Mouse (Mus musculus): Measurements from ENCODE around the gene Zfp992. TPM values are rescaled to one million over a fixed set of nuclear protein-coding genes. Genes with fewer than 3 reads are reported as not detected.
"Not testable (repeated sequence)": the region's sequence is repeated elsewhere in the genome, so short reads cannot be mapped to it uniquely, and the experiment has no call there.

Gene Zfp992
- total and polyA plus RNA-seq, 3 experiments, result 0.93 to 3.8 (median 1.4) TPM

DNA sequence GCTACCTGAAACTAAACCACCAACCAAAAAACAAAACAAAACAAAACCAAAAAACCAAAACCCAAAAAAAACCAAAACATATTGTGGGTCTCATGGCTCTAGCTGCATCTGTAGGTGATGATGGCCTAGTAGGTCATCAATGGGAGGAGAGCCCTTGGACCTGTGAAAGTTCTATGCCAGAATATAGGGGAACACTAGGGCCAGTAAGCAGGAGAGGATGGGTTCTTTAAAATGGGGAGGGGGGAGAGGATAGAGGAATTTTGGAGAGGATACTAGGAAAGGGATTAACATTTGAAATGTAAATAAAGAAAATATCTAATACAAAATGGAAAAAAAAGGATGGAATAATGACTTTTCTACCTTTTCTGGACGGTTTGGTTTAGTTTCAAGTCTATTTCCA lies 67.7 kb downstream of the Zfp992 start:
- Histone ChIP-seq H3K4me3 (replicated peaks in 1 of 3; ENCODE audit: low read depth in 2 of 3, low read length in 2 of 3, poor library complexity in 1 of 3) (no peak overlapping the region), H3K4me1 (ENCODE audit: control insufficient read depth in 1 of 2, insufficient read depth in 2 of 2) (no peaks in the 10 kb centered on the region), H3K36me3 (replicated peaks in 1 of 2; ENCODE audit: control insufficient read depth in 1 of 2, insufficient read depth in 1 of 2, low read length in 1 of 2) (no peaks in the 10 kb centered on the region), H3K79me2 (replicated peaks; ENCODE audit: control insufficient read depth, extremely low read depth, insufficient read depth, poor library complexity, severe bottlenecking) (no peaks in the 10 kb centered on the region), H3K9ac (ENCODE audit: insufficient read depth, low read depth) (no peak overlapping the region), H3K4me2 (ENCODE audit: insufficient read depth, low read depth, poor library complexity, severe bottlenecking) (no peak overlapping the region), H3K9me3 (replicated peaks; ENCODE audit: low read length) (peaks cover 28% of the 10 kb centered on the region), H3K27me3 (replicated peaks) (no peaks in the 10 kb centered on the region), H3K27ac (ENCODE audit: insufficient read depth, low read depth) (no peak overlapping the region)
- no peak for DNase-seq (ENCODE audit: extremely low read depth)
- in situ Hi-C loops (cut with MboI; ENCODE audit: low pct_ligation_motif_present, low pct_unique_long_range_greater_than_20kb, low sequenced_read_pairs) (no loop called here), dilution Hi-C loops (cut with MboI; ENCODE audit: extremely low pct_ligation_motif_present, extremely low pct_unique_long_range_greater_than_20kb, low sequenced_read_pairs) (no loop called here)
- TF ChIP-seq ETS1 (conservative IDR thresholded peaks at IDR 0.05; ENCODE audit: low read depth, low read length) (no peak), GABPA (IDR thresholded peaks at IDR 0.05; ENCODE audit: insufficient replicate concordance, low read depth, low read length) (no peak), CTCF (conservative IDR thresholded peaks at IDR 0.05 in 1 of 2, IDR thresholded peaks at IDR 0.05 in 1 of 2; ENCODE audit: low read depth in 2 of 2, low read length in 2 of 2) (no peak)

DNA sequence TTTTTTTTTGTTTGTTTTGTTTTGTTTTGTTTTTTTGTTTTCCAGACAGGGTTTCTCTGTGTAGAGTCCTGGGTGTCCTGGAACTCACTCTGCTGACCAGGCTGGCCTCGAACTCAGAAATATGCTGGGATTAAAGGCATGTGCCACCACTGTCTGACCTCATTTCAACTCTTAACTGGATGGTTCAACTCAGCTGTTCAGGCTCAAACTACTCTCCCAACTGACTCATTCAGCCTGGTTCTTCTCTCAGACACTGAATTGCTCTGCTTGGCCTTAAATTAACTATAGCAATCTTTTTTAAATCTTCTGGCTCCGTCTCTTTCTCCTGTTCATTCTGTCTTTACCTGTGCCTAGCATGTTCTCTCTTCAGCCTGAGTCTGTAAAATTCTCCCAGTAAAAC lies 68.3 kb downstream of the Zfp992 start:
- in situ Hi-C loops (cut with MboI; ENCODE audit: low pct_ligation_motif_present, low pct_unique_long_range_greater_than_20kb, low sequenced_read_pairs); H3K4me1 ChIP-seq (ENCODE audit: control insufficient read depth in 1 of 2, insufficient read depth in 2 of 2); H3K27ac ChIP-seq (ENCODE audit: insufficient read depth, low read depth); DNase-seq (ENCODE audit: extremely low read depth); H3K79me2 ChIP-seq (replicated peaks; ENCODE audit: control insufficient read depth, extremely low read depth, insufficient read depth, poor library complexity, severe bottlenecking); H3K4me3 ChIP-seq (replicated peaks in 1 of 3; ENCODE audit: low read depth in 2 of 3, low read length in 2 of 3, poor library complexity in 1 of 3); dilution Hi-C loops (cut with MboI; ENCODE audit: extremely low pct_ligation_motif_present, extremely low pct_unique_long_range_greater_than_20kb, low sequenced_read_pairs); H3K36me3 ChIP-seq (replicated peaks in 1 of 2; ENCODE audit: control insufficient read depth in 1 of 2, insufficient read depth in 1 of 2, low read length in 1 of 2); H3K9ac ChIP-seq (ENCODE audit: insufficient read depth, low read depth); H3K27me3 ChIP-seq (replicated peaks); H3K4me2 ChIP-seq (ENCODE audit: insufficient read depth, low read depth, poor library complexity, severe bottlenecking): not testable (repeated sequence)
- H3K9me3 ChIP-seq (replicated peaks; ENCODE audit: low read length), result peaks cover 28% of the 10 kb centered on the region

Other genes with a start within 250 kb of the Zfp992 start
- gene Zfp981, start 53.0 kb downstream of the Zfp992 start, total RNA-seq (2012; rRNA removed), result not detected in 2 replicates
- not detected in 2 replicates for gene Zfp981, start 53.0 kb downstream of the Zfp992 start, total RNA-seq (2014; rRNA removed)
- gene Zfp981, start 53.0 kb downstream of the Zfp992 start, polyA plus RNA-seq (2012; ENCODE audit: insufficient read length, low read depth), result not detected in 2 replicates
- gene Zfp993, start 161.9 kb downstream of the Zfp992 start, total RNA-seq (2012; rRNA removed), result 4.0 and 4.4 TPM in 2 replicates
- 8.4 and 12.6 TPM in 2 replicates for gene Zfp993, start 161.9 kb downstream of the Zfp992 start, total RNA-seq (2014; rRNA removed)
- 3.5 and 7.1 TPM in 2 replicates for gene Zfp993, start 161.9 kb downstream of the Zfp992 start, polyA plus RNA-seq (2012; ENCODE audit: insufficient read length, low read depth)

Measured in CH12.LX (cell line).